Mouse (Mus musculus) retina, adult 2 months (tissue): ENCODE results near the gene Tns3.

Experiments
- DNase-seq: peaks from one replicate; pipeline ENCODE4 v3.0.0-alpha.2; 2012; ENCODE audit warnings: low read depth, low spot score

Gene Tns3

GRCm38 (mm10) chr11:8651448-8652035 lies 12.8 kb downstream of the Tns3 start:
- no peak for DNase-seq

GRCm38 (mm10) chr11:8645609-8646008 lies 18.7 kb downstream of the Tns3 start:
- DNase-seq: no peak

DNA sequence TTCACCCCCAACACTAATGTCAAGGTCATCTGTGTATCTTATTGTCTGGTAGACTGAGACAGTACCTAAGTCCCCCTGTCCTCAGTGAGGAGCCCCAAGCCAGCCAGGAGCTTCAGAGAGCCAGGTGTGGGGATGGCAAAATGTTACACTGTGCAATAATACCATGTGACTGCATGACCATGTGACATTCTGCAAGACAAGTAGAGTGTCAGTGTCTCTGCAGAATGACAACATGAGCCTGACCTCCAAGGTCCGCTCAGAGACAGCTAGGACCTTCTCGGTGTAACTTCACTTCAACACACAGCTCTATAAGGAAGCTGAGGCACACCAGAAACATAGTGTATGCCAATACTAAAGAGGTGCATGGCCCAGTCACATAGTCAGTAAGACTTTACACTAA lies 20.1 kb downstream of the Tns3 start:
- DNase-seq: no peak

DNA sequence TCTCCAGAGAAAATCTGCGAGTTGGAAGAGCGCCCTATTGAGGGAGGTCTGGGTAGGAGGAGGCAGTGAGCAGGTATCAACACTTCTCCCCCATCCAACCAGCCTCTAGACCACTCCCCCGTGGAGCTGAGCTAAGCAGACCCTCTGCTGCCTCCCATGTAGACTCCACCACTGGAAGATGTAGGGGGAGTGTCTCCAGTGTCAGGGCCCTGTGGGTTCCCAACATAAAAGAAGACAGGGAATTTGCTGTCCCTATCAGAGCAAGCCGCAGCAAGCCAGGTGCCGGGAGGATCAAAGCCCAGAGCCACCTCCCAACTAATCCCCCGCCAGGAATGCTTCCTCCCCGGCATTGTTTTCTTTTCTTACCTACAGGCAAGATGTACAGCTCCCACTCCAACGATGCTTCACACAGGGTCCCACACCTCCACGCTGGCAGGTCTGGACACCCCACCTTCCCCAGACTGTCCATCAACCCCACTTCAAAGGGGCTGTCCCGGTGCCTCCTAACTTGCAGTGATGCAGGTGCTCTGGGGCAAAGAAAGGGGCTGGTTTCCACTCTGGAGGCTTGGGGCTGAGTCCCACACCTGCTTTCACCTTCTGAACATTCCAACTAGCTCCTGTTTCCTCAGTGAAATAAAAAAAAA lies 22.6 kb downstream of the Tns3 start:
- no peak for DNase-seq

- DNase-seq: no peak
These were observed 24.6 kb downstream of the Tns3 start for GRCm38 (mm10) chr11:8639726-8640125.

DNA sequence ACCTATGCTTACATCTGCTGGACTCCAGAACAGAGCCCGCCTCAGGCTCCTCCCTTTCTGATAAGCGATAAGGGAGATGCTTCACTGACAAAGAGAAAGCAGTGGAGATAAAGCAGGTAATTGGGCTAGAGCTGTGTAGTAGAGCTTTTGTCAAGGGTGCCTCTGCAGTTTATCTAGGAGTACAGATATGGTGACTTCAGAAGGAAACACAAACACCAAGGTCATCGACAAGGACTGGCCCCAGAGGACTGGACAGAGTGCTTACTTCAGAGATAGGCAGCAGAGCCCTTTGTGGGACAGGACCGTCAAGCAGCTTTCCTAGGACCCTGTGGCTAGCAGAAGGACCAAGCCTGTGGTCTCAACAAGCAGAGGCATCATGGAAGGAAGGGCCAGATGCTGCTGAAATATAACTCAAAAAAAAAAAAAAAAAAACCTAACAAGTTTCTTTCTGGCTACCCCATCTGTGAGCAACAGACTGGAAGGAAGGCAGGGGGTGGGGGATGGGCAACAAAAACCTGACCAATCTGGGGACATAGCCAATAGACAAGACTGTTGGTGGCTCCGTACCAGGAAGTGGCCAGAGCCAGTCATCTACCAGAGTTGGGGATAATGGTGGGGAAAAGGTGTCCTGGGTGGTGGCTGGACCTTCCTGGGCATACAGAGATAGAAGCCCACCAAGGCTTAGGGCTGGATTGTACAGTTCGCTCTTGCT lies 25.2 kb downstream of the Tns3 start:
- DNase-seq: no peak

DNA sequence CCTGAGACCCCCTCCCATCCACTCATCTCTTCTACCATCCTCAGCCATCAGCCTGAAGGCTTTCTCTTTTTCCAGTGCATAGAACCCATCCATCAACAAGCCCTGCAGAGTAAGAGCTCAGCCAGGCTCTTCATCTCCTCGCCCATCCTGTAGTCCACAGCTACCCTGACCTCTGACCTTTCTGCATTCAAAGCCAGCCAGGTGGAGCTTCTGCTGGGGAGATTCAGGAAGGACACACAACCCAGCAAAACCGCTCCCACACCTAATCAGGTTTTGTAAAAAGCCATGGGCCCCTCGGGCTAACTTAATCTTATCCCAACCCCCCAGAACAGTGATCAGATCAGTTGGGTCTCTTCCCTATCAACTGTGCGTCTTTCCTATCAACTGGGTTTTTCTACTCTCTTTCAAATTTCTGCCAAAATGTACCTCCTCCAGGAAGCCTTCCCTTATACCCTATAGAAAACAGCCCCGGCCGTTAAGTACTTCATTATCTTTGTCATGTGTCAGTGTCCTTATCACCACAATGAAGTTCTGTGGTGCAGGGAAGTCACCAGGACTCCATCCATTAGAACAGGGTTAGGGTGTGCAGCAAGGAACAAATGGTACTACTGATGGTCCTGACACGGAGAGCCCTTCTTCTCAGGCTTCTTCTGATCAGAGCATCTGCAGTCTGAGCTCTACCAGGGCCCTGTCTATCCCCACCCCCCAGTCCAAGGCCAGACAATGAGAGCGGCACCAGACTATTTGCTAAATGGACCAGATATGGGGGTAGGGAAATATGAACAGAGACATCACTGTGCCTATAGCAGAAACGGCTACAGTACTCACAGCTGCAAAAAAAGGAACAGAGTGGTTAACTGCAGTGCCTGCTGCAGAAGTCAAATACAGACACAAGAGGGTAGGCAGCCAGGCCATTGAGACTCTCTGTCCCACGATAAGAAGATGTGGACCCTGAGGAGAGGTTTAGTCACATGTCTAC lies 26.6 kb downstream of the Tns3 start:
- DNase-seq: no peak

DNA sequence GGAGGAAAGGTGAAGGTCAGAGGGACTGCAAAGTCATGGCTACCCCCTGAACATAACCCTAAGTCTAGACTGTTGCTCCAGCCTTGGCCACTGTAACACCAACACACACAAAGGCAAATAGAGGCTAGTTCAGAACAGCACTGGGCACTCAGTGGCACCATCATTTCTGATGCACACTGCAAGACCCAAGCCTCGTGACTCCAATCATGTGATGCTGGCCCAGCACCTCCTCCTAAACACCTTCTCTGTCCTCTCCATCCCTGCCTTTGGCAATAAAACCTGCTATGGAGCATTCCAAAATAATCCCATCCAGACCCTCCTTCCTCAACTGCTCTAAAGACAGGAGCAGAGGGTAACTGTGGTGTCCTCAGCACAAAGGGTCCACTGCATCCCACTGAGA lies 27.7 kb downstream of the Tns3 start:
- DNase-seq: no peak

GRCm38 (mm10) chr11:8635778-8636177 lies 28.6 kb downstream of the Tns3 start:
- DNase-seq: no peak

GRCm38 (mm10) chr11:8634728-8635410 lies 29.5 kb downstream of the Tns3 start:
- no peak for DNase-seq

DNA sequence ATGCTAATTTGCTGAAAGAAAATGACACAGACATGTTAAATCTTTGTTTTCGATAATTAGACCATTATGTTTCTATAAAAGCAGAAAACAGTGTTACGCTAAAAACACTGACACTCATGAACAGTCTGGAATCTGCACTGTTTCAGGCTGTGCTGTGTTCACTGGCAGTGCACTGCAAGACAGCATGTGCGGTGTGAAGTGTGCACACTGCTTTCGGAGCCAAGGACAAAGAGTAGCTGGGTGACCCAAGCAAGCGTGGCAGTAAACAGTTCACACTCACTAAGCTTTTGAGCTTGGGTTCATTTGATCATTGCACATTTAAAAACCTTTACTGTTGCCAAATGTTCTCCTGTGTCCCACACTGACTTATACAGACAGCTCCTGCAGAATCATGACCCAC lies 32.2 kb downstream of the Tns3 start:
- DNase-seq: no peak

GRCm38 (mm10) chr11:8629862-8630390 lies 34.4 kb downstream of the Tns3 start:
- DNase-seq: no peak

- no peak for DNase-seq
These were observed 35.0 kb downstream of the Tns3 start for GRCm38 (mm10) chr11:8629326-8629725.

DNA sequence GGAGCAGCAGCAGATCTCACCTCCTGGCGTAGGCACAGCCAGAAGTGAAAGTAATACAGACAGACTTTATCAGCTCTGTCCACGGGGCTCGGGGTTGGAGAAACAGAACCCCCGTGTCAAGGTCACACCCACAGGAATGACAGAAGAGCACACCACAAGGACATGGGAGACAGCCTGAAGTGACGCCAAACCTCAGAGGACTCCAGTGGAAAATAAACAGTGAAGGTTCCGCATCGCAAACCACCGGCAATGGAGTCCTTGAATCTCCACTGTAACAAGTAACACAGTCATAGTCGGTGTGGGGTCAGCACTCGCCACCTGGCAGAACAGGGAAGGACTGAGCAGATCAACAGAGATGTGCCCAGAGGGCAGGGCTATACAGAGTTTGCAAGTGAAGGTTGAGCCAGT lies 35.5 kb downstream of the Tns3 start:
- no peak for DNase-seq

DNA sequence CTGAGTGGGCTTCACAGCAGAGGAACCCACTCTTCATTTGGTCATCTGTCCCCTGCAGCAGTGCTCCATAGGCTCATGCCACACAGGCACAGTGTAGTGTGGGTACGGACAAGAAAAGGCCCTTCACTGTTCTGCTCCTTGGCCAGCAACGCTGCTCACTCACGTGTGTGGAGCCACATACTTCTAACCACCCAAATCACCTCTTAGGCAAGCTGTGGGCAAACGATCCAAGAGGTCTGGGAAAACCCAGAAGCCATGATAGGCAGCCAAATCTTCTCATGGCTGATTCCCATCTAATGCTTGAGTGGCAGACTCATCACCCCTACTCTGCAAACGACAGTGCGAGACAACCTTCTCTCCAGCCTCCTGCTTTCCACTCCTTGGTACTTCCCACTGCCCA lies 37.2 kb downstream of the Tns3 start:
- DNase-seq: no peak

DNA sequence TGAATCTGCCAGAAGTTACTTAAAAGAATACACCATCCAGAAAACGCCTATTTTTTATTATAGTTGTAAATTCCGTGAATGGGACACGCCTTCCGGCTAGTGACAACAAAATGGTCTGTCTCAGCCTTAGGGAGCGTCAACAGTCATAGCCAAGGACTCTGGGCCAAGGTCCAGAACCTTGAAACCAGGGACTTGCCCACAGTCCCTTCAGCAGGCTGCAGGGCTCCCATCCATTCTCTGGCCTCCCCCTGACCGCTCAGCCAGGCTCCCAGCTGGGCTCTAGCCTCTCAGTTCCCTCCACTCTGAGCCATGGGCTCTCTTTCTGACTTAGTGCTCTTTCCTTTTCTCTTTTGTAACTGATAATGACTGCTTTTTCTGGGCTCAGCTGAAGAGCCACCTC lies 37.6 kb downstream of the Tns3 start:
- DNase-seq: no peak

DNA sequence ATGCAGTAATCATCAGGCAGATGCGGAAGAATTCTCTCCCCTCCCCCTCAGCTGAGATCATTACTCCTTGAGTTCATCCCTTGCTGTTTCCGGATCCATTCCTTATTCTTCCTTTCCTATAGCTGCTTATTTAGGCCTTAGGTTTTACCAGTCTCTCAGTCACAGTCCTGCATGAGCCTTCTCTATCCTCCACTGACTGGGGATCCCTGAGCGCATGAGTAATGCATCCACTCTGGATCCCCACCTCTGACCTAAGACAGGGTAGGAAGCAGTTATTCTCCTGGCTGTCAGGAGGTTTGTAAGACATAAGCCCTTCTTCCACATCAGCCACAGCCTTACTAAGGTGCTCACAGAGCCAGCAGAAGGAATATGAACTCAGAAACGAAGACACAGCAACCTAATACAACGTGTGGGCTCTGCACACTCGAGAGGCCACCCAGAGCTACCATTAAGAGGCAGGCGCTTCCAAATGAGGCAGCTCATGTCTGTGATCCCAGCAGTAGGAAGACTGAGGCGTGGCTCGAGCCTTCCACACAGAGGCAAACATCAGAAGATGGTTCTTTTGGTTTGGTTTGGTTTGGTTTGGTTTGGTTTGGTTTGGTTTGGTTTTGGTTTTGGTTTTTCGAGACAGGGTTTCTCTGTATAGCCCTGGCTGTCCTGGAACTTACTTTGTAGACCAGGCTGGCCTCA lies 38.3 kb downstream of the Tns3 start:
- no peak for DNase-seq

DNA sequence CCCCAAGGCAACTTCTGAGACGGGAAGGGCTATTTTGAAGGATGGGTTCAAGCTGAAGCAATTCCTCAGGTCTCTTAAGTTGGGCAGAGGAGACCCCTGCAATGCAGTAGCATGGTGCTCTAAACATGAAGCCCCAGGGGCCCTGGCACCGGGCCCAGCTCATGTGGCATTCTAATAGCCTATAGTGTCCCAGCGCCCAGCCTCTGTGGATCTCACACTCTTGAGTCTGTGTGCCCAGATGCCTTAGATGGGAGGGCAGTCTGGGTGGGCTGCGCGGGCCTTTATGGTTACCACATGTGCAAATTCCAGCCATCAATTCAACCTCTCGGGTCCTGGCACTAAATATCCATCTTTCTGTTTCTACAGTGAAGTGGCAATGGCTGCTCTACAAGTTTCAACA lies 38.9 kb downstream of the Tns3 start:
- no peak for DNase-seq

DNA sequence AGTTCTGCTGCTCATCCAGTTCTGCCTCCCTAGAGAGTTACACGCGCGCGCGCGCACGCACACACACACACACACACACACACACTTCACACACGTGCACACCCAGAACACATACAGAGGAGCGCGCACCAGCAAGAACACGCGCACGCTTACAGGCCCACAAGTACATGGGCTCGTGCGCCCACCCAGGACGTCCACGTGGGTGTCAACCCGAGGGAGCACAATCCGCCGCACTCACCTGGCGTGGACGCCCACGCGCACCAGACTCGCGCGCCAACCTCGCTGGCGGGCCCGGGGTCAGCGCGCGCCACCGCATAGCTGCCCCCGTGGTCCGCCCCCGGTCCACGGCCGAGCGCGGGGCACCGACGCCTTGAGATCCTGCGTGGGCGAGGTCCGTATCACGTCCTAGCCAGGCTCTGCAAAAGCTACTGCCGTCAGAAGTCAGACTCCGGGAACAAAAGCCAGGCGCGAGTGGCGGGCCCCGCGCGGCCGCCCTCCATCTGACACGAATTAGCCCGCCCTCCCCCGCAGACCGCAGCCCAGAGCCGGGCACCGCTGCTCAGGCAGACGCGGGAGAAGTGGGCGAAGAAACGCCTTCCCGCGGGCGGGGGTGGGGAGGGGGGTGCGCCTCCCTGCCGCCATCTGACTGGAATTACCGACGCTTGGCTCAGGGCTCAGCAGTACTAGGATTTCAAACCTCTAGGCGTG lies 40.0 kb downstream of the Tns3 start:
- no peak for DNase-seq

GRCm38 (mm10) chr11:8623852-8624178 lies 40.5 kb downstream of the Tns3 start:
- no peak for DNase-seq
